Mouse (Mus musculus): ENCODE results near the gene Capn7.
A peak's percentile ranks its signal among the peaks of the same experiment; 100 is the strongest.

Gene Capn7

DNA sequence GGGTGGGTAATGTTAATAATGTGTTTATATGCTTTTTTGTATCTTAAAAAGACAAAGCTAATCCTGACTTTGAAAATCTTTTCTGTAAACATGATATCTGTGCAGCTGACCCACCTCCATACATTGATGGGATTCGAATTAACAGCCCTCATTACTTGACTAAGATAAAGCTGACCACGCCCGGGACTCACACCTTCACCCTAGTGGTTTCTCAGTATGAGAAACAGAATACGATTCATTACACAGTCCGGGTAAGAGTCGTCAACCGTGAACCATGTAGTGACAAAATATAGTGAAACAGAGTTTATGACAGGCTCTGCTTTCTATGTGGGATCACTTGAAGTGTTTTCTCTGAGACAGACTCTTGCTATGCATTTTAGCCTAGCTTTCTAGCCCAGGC lies 31.5 kb downstream of the Capn7 start:
- DNase-seq = no peak

DNA sequence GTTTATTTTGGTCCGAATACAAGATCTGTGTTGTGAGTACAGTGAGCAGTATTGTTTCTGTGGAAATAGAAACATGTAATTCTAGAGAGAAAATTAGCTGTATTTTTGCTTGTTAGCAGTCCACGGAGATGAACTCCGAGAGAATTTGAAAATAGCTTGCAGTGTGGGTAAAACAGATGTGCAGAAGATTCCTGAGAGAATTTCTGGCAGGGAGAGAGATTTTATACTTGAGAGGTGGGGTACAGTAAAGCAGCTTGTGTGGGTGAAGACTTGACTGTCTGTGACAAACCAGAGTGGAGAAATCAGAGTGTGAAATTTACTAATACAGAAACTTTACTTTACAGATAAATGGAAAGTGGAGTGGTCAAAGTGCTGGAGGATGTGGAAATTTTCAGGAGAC lies 32.9 kb downstream of the Capn7 start:
- DNase-seq = no peak

DNA sequence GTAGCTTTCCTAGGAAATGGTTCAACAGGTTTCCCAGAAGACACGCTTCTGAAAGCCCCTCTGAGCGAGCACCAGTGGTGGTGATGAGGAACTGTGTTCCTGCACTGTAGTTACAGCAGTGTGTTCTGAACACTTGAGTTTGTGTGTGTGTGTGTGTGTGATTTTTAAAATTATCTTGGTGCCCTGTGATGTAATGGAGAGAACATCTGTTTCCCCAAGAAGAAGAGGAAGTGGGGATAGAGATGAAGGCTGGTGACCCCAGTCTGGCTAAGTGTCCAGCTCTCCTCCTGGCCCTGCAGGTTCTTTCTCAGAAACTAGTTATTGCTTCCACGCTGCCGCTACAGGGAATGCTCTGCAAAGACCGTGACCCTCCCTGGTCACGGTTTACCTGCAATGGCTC lies 38.0 kb downstream of the Capn7 start:
- DNase-seq = no peak

GRCm38 (mm10) chr14:31376331-31376730 lies 39.9 kb downstream of the Capn7 start:
- DNase-seq = no peak

DNA sequence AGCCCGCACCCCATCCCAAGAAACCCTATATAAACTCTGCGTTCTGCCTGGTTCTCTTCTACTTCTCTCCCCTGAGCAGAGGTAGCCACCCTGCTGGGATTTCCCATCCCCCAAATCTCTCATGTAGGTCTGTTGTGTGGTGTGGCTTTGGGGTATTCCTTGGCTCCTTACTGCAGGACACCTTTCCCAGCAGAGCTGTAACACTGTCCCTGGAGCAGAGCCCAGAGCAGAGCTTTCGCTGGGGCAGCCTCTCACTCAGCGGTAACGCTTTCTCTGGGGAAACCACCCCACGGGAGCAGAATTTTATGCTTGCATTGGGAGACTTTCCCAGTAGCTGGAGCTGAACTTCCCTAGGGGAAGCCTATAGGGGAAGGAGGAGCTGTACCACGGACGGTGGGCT lies 45.8 kb downstream of the Capn7 start:
- DNase-seq = no peak

- no peak for DNase-seq
Measured at GRCm38 (mm10) chr14:31383470-31384050, 47.1 kb downstream of the Capn7 start.

GRCm38 (mm10) chr14:31384366-31385323 lies 48.2 kb downstream of the Capn7 start:
- DNase-seq = peak; percentile 74

DNA sequence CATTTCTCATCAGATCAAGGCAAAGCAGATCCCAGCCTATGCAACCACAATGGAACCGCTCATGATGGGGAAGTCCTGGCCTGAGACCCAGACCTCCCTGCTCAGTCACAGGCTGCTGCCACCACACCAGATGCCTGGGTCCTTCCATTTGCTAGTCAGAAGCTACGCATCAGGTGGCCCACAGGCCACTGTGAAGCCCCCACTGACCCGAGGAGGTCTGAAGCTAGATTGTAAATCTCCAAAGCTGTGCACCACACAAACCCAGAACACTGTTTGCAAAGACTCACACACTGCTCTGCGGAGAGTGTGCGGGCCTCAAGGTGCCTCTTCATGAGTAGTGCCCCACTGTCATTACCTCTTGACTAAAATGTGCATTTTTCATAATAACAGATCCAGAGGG lies 49.0 kb downstream of the Capn7 start:
- DNase-seq = no peak

GRCm38 (mm10) chr14:31385977-31386697 lies 49.7 kb downstream of the Capn7 start:
- DNase-seq = peak; percentile 87

DNA sequence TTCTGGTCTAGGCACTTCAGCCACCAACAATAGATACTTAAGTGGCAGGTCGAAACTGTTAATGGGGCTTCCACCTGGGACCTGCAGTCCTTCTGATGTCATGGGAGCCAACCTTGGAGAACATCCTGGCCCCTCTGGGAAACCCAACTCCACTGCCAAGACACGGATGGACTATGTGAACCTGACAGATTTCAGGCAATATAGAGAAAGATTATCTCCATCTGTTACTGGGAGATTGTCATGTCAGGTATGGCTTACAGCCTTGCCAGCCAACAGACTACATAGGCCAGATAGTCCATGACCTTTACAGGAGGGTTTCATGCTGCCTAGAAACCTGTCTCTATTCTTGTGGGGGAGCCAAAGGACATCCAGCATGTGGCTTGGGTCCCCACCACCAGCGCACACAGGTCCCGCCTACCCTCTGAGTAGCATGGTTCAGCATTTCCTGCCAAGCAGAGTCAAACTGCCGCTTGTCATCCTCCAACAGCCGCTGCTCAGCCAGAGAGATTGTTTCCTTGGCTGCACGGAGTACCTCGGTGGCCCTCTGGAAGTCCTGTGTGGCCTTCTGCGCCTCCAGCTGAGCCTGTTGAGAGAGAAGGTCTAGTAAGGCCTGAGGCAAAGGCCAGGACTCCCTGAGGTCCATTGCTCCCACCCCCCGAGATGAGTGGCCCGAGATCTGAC lies 51.0 kb downstream of the Capn7 start:
- no peak for DNase-seq

- no peak for DNase-seq
Measured at GRCm38 (mm10) chr14:31388086-31388872, 51.8 kb downstream of the Capn7 start.

GRCm38 (mm10) chr14:31389421-31390147 lies 53.1 kb downstream of the Capn7 start:
- no peak for DNase-seq

DNA sequence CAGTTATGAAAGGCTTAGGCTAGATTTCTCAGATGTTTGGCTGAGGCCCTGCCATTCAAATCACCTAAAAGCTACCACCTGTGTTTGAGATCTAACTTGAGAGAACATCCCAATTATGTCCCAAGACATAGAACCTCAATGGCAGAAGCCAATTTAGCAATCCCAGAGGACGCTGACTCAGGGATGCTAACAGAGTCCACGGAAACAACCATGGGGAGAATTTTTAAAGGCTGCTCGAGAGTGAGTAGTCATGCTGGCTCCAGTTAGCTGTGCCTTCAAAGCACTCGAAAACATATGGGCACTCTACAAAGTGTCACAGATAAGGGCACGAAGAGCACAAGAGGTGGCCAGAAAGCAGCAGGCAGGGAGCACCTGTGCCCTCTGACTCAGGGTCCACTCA lies 55.9 kb downstream of the Capn7 start:
- no peak for DNase-seq

GRCm38 (mm10) chr14:31392873-31393545 lies 56.6 kb downstream of the Capn7 start:
- no peak for DNase-seq

DNA sequence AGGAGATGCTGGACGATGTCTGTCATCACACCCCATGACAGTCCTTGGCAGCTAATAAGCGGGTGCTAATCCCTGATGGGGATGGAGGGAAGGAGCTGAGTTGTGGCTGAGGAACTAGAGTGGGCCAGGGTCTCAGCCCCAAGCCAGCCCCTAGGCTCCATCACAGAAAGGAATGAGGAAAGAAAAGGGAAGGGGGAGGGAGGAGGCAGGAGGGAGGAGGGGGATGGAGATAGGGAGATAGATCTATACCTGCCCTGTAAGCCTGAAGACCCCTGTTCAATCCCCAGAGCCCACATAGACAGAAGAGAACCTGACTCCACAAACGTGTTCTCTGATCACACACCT lies 57.1 kb downstream of the Capn7 start:
- no peak for DNase-seq

DNA sequence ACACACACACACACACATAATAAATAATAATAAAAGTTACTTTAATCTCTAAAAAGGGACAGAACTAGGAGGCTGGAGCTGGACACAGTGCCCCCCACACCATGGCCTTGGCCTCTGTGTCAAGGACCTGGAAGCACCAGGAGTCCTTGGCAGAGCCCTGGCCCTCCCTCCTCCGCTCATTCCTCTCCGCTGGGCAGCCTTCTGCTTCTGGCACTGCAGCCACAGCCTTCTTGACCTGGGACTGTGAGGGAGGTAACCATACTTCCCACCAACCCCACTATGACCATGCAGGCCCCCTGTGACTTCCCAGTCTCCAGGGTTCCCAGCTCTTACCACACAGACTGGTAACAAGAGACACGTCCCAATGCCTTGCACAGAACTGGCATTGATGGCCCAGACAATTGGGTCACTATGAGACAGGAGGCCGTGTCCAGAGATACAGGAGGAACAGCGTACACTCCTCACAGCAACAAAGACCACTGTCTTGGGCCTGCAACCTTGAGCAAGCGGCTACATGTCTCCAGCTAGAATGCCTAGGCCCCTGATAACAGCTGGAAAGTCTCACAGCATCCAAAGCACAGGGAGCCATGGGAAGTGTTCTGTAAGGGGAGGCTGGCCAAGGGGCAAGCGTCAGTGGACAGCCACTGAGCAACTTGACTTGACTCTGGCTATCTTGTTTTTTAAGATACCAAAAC lies 57.6 kb downstream of the Capn7 start:
- DNase-seq = no peak

GRCm38 (mm10) chr14:31394822-31395532 lies 58.5 kb downstream of the Capn7 start:
- no peak for DNase-seq

DNA sequence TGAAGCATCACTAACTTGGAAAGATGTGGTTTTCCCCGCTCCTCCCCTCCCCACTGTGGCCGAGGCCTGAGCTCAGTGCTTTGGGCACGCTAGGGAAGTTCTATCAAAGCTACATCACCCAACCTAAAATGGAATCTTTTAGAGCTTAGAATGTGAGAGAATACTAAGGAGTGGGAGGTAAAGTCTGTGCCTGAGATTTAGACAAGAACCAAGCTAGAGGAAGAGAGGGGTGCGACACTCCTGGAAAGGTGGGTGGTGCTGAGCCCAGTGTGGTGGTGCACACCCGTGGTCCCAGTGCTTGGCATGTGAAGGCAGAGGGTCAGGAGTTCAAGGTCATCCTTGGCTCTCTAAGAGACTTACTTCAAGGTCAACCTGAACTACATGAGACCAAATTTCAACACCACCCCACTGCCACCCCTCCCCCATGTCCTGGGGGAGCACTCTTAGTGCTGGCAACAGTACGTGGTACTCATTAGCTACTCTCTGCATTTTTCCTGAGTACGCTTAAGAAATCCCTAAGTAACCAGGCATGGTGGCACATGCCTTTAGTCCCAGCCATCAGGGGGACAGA lies 59.3 kb downstream of the Capn7 start:
- peak; percentile 34 for DNase-seq

DNA sequence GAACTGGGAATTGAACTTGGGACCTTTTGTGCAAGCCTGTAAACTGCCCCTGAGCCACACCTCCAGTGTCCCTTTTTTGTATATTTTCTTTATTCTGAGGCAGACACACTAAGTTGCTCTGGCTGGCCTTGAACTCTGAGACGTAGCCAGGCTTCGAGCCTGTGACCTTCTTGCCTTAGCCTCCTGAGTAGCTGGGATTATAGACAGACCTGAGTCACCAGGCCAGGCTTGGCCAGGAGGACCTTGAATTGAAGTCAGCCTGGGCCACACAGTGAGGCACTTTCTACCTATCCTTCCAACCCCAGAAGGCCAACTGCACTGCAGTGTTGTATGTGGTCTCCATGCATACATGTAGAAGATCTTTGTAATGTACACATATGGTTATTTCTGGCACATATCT lies 60.0 kb downstream of the Capn7 start:
- DNase-seq = no peak
